Mouse (Mus musculus): Measurements from ENCODE around the gene Ccdc6. TPM values are rescaled to one million over a fixed set of nuclear protein-coding genes. Genes with fewer than 3 reads are reported as not detected.
A peak's percentile ranks its signal among the peaks of the same experiment; 100 is the strongest.

The Ccdc6 gene
- polyA plus RNA-seq, 1 experiment from 2014 or later, result 13.1 TPM

GRCm38 (mm10) chr10:70145873-70146272 lies 49.0 kb downstream of the Ccdc6 start:
- ATAC-seq (ENCODE audit: insufficient read depth, low FRiP score), result no peak
- Histone ChIP-seq H3K9me3 (replicated peaks; ENCODE audit: control insufficient read depth, low read length) (no peaks in the 10 kb centered on the region), H3K27me3 (ENCODE audit: control insufficient read depth, insufficient read depth, low read length) (no peaks in the 10 kb centered on the region), H3K27ac (ENCODE audit: low read length) (no peak overlapping the region), H3K4me1 (ENCODE audit: control insufficient read depth, insufficient read depth, low read length) (peaks cover 5% of the 10 kb centered on the region; the same call in 1 of the 2 replicates), H3K4me3 (replicated peaks; ENCODE audit: low read length) (no peak overlapping the region), H3K4me2 (ENCODE audit: low read depth, low read length) (no peak overlapping the region), H3K36me3 (ENCODE audit: control insufficient read depth, insufficient read depth, low read length) (peaks cover 19% of the 10 kb centered on the region), H3K9ac (ENCODE audit: low read length) (no peak overlapping the region)
- 94% methylated on average over 12 of the region's 12 CpGs for WGBS

GRCm38 (mm10) chr10:70149093-70149492 lies 52.2 kb downstream of the Ccdc6 start:
- ATAC-seq (ENCODE audit: insufficient read depth, low FRiP score), result no peak
- Histone ChIP-seq H3K4me1 (ENCODE audit: control insufficient read depth, insufficient read depth, low read length) (peaks cover 5% of the 10 kb centered on the region; the same call in 1 of the 2 replicates), H3K4me2 (ENCODE audit: low read depth, low read length) (no peak overlapping the region), H3K9me3 (replicated peaks; ENCODE audit: control insufficient read depth, low read length) (no peaks in the 10 kb centered on the region), H3K9ac (ENCODE audit: low read length) (no peak overlapping the region), H3K4me3 (replicated peaks; ENCODE audit: low read length) (no peak overlapping the region), H3K36me3 (ENCODE audit: control insufficient read depth, insufficient read depth, low read length) (peaks cover 23% of the 10 kb centered on the region), H3K27ac (ENCODE audit: low read length) (no peak overlapping the region), H3K27me3 (ENCODE audit: control insufficient read depth, insufficient read depth, low read length) (no peaks in the 10 kb centered on the region)
- WGBS, result 28% methylated on average over 7 of the region's 7 CpGs

- no peaks in the 10 kb centered on the region for H3K9me3 ChIP-seq (replicated peaks; ENCODE audit: control insufficient read depth, low read length)
- H3K27ac ChIP-seq (ENCODE audit: low read length), result no peak overlapping the region
- no peak for ATAC-seq (ENCODE audit: insufficient read depth, low FRiP score)
- peaks cover 5% of the 10 kb centered on the region; the same call in 1 of the 2 replicates for H3K4me1 ChIP-seq (ENCODE audit: control insufficient read depth, insufficient read depth, low read length)
- no peak overlapping the region for H3K9ac ChIP-seq (ENCODE audit: low read length)
- H3K36me3 ChIP-seq (ENCODE audit: control insufficient read depth, insufficient read depth, low read length), result peaks cover 27% of the 10 kb centered on the region
- H3K4me3 ChIP-seq (replicated peaks; ENCODE audit: low read length), result no peak overlapping the region
- H3K27me3 ChIP-seq (ENCODE audit: control insufficient read depth, insufficient read depth, low read length), result no peaks in the 10 kb centered on the region
- H3K4me2 ChIP-seq (ENCODE audit: low read depth, low read length), result no peak overlapping the region
- WGBS, result 58% methylated on average over 4 of the region's 4 CpGs
These were observed 53.4 kb downstream of the Ccdc6 start for GRCm38 (mm10) chr10:70150301-70150700.

GRCm38 (mm10) chr10:70151171-70151570 lies 54.2 kb downstream of the Ccdc6 start:
- peaks cover 23% of the 10 kb centered on the region for H3K36me3 ChIP-seq (ENCODE audit: control insufficient read depth, insufficient read depth, low read length)
- WGBS, result 80% methylated on average over 10 of the region's 10 CpGs
- H3K9me3 ChIP-seq (replicated peaks; ENCODE audit: control insufficient read depth, low read length), result no peaks in the 10 kb centered on the region
- no peak overlapping the region for H3K4me2 ChIP-seq (ENCODE audit: low read depth, low read length)
- H3K4me3 ChIP-seq (replicated peaks; ENCODE audit: low read length), result no peak overlapping the region
- no peak for ATAC-seq (ENCODE audit: insufficient read depth, low FRiP score)
- peaks cover 5% of the 10 kb centered on the region; the same call in 1 of the 2 replicates for H3K4me1 ChIP-seq (ENCODE audit: control insufficient read depth, insufficient read depth, low read length)
- H3K9ac ChIP-seq (ENCODE audit: low read length), result no peak overlapping the region
- no peaks in the 10 kb centered on the region for H3K27me3 ChIP-seq (ENCODE audit: control insufficient read depth, insufficient read depth, low read length)
- no peak overlapping the region for H3K27ac ChIP-seq (ENCODE audit: low read length)

GRCm38 (mm10) chr10:70152190-70152743 lies 55.3 kb downstream of the Ccdc6 start:
- H3K27me3 ChIP-seq (ENCODE audit: control insufficient read depth, insufficient read depth, low read length), result no peaks in the 10 kb centered on the region
- peaks cover 29% of the 10 kb centered on the region for H3K36me3 ChIP-seq (ENCODE audit: control insufficient read depth, insufficient read depth, low read length)
- whole genome bisulfite sequencing, result 48% methylated on average over 12 of the region's 12 CpGs
- no peak overlapping the region for H3K9ac ChIP-seq (ENCODE audit: low read length)
- no peak for ATAC-seq (ENCODE audit: insufficient read depth, low FRiP score)
- H3K4me1 ChIP-seq (ENCODE audit: control insufficient read depth, insufficient read depth, low read length), result peaks cover 5% of the 10 kb centered on the region; the same call in 1 of the 2 replicates
- H3K27ac ChIP-seq (ENCODE audit: low read length), result peak overlapping the region; percentile 32; the same call in 1 of the 2 replicates
- H3K4me2 ChIP-seq (ENCODE audit: low read depth, low read length), result no peak overlapping the region
- no peaks in the 10 kb centered on the region for H3K9me3 ChIP-seq (replicated peaks; ENCODE audit: control insufficient read depth, low read length)
- no peak overlapping the region for H3K4me3 ChIP-seq (replicated peaks; ENCODE audit: low read length)

DNA sequence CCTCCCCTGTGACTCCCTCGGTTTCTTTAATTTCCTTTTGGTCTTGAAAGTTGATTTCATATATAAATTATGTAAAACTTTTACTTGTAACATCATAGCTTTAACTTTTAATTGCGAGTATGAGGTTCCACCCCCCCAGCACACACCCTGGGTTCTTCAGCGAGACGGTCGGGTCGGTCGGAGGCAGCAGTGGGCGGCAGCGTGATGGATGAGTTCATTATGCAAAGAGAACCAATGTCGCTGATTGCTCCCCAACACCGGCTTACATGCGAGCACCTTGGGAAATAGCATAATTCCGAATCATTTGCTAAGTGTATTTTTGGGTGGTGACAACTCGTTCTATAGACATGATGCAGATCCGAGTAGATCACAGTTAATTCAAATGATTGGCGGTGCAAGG lies 56.9 kb downstream of the Ccdc6 start:
- Histone ChIP-seq H3K27me3 (ENCODE audit: control insufficient read depth, insufficient read depth, low read length) (no peaks in the 10 kb centered on the region), H3K4me3 (replicated peaks; ENCODE audit: low read length) (no peak overlapping the region), H3K9ac (ENCODE audit: low read length) (no peak overlapping the region), H3K4me1 (ENCODE audit: control insufficient read depth, insufficient read depth, low read length) (peaks cover 5% of the 10 kb centered on the region; the same call in 1 of the 2 replicates), H3K4me2 (ENCODE audit: low read depth, low read length) (no peak overlapping the region), H3K36me3 (ENCODE audit: control insufficient read depth, insufficient read depth, low read length) (peaks cover 30% of the 10 kb centered on the region), H3K27ac (ENCODE audit: low read length) (no peak overlapping the region), H3K9me3 (replicated peaks; ENCODE audit: control insufficient read depth, low read length) (no peaks in the 10 kb centered on the region)
- WGBS, result 88% methylated on average over 16 of the region's 16 CpGs
- ATAC-seq (ENCODE audit: insufficient read depth, low FRiP score), result no peak

DNA sequence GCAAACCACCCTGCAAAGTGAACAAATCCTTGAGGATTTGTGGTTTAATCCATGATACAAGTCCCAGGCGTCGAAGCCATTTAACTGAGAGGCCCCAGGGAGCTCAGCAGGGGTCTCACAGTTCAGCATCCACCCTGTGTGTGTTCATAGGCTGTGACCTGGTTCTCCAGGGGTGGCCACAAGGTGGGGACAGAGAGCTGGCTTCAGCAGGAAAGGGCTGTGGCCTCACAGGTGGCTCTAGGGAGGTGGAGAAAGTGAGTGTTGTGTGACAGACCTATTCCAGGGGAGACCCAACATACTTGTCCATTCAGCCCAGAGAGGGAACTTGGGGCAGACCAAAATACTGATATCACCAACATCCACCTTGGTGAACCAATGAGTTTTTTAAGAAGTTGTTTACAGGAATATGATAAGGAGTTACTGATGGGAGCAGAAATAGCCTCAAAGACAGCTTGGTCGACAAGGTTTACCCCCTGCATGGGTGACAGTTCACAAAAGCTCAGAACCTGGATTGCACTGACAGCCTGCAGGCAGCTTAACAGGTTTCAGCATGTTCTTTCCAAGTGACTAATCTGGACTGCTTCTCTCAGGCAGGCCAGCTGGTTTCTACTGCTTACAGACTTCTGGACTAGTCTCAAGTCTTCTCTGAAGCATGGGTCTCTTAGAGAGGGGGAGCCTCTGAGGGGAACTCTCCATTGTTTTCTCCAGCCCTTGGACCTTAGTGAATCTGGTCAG lies 59.7 kb downstream of the Ccdc6 start:
- no peak overlapping the region for H3K4me3 ChIP-seq (replicated peaks; ENCODE audit: low read length)
- no peak overlapping the region for H3K27ac ChIP-seq (ENCODE audit: low read length)
- H3K9ac ChIP-seq (ENCODE audit: low read length), result no peak overlapping the region
- H3K9me3 ChIP-seq (replicated peaks; ENCODE audit: control insufficient read depth, low read length), result no peaks in the 10 kb centered on the region
- WGBS, result 68% methylated on average over 3 of the region's 3 CpGs
- H3K4me1 ChIP-seq (ENCODE audit: control insufficient read depth, insufficient read depth, low read length), result no peaks in the 10 kb centered on the region
- H3K36me3 ChIP-seq (ENCODE audit: control insufficient read depth, insufficient read depth, low read length), result peaks cover 20% of the 10 kb centered on the region
- no peaks in the 10 kb centered on the region for H3K27me3 ChIP-seq (ENCODE audit: control insufficient read depth, insufficient read depth, low read length)
- no peak overlapping the region for H3K4me2 ChIP-seq (ENCODE audit: low read depth, low read length)
- ATAC-seq (ENCODE audit: insufficient read depth, low FRiP score), result no peak

- H3K9ac ChIP-seq (ENCODE audit: low read length), result no peak overlapping the region
- no peak overlapping the region for H3K4me3 ChIP-seq (replicated peaks; ENCODE audit: low read length)
- no peaks in the 10 kb centered on the region for H3K4me1 ChIP-seq (ENCODE audit: control insufficient read depth, insufficient read depth, low read length)
- H3K36me3 ChIP-seq (ENCODE audit: control insufficient read depth, insufficient read depth, low read length), result peaks cover 18% of the 10 kb centered on the region
- H3K27ac ChIP-seq (ENCODE audit: low read length), result no peak overlapping the region
- no peaks in the 10 kb centered on the region for H3K27me3 ChIP-seq (ENCODE audit: control insufficient read depth, insufficient read depth, low read length)
- H3K4me2 ChIP-seq (ENCODE audit: low read depth, low read length), result no peak overlapping the region
- H3K9me3 ChIP-seq (replicated peaks; ENCODE audit: control insufficient read depth, low read length), result no peaks in the 10 kb centered on the region
- no peak for ATAC-seq (ENCODE audit: insufficient read depth, low FRiP score)
- WGBS, result 86% methylated on average over 12 of the region's 12 CpGs
These were observed 62.9 kb downstream of the Ccdc6 start for GRCm38 (mm10) chr10:70159651-70160320.

DNA sequence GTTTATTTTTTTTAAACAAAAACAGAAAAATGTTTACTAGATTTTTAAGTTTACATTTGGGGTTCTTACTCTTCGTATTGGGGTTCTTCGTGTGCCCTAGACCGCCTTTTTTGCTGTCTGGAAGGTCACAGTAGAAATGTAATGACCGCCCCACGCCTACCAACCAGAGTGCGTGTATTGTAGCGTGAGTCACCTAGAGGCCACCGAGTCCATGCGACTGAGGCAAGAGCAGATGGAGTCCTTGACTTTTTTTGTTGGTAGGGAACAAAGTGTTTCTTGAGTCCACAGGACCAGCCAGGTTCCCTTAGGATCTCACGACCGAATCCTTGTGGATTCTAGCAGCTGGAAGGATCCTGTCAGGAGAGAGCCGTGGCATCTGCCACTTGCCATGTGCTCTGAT lies 63.9 kb downstream of the Ccdc6 start:
- H3K4me1 ChIP-seq (ENCODE audit: control insufficient read depth, insufficient read depth, low read length), result no peaks in the 10 kb centered on the region
- no peak overlapping the region for H3K27ac ChIP-seq (ENCODE audit: low read length)
- peaks cover 10% of the 10 kb centered on the region; the same call in 1 of the 2 replicates for H3K36me3 ChIP-seq (ENCODE audit: control insufficient read depth, insufficient read depth, low read length)
- H3K9me3 ChIP-seq (replicated peaks; ENCODE audit: control insufficient read depth, low read length), result no peaks in the 10 kb centered on the region
- no peak overlapping the region for H3K4me2 ChIP-seq (ENCODE audit: low read depth, low read length)
- H3K9ac ChIP-seq (ENCODE audit: low read length), result no peak overlapping the region
- 87% methylated on average over 12 of the region's 12 CpGs for WGBS
- no peaks in the 10 kb centered on the region for H3K27me3 ChIP-seq (ENCODE audit: control insufficient read depth, insufficient read depth, low read length)
- no peak overlapping the region for H3K4me3 ChIP-seq (replicated peaks; ENCODE audit: low read length)
- no peak for ATAC-seq (ENCODE audit: insufficient read depth, low FRiP score)

All from stomach, embryonic 16.5 days (tissue).